Comparison of ENCODE assay signal across 9 mouse cellular contexts in the genomic region with DNA sequence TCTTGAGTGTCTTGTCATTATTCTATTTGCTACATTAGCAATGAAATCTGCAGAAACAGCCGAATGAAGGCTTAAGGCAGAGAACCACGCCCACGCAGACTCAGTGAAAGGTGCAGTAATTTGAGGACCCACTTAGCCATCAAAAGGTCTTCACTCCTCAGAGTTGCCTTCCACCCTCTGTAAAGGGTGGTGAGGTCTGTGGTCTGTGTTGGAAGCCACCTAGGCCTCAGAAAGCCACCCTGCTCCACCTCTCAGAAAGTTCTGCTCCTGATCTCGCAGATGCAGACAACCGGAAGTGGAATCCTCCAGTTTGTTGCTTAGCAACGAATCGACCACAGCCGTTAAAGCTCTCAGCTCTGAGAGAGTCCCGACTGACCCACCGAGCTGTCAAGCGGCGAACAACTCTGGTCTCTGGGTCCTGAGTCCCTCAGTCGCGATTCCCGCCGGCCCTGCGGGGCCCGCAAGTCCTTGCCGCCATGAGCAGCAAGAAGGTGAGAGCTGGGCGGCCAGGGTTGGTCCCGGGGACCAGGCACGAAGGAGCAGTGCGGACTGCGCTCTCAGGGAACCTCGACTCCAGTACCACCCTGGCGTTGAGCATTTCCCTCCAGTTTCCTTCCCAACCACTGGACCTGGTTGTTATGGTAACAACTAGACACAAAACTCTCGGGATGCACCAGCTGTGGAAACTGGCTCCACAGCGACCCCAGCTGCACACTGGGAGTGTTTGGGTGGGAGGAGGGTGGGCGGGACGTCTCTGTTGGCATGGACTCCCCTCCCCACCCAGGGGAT. TPM values are rescaled to one million over a fixed set of nuclear protein-coding genes. Genes with fewer than 3 reads are reported as not detected.
DNase-seq lines count a peak whose midpoint lies in the region; ATAC-seq lines count a peak whose summit lies in the region.
"Had no signal": no experiment of that assay in that cellular context is flagged by ENCODE, and none has a peak within 500 bp of the region (broad histone marks: within the 10 kb centered on the region; RNA-seq: fewer than 3 reads in every experiment).

A gene (plus strand): TSS at position 456 of the 789 bp plus-strand sequence.

- H3K9me3 ChIP-seq in hindbrain, embryonic 13.5 days = no peaks in the 10 kb centered on the region
- no peaks in the 10 kb centered on the region for H3K9me3 ChIP-seq in liver, embryonic 16.5 days (replicated peaks; ENCODE audit: control insufficient read depth, low read length)

- WGBS in hindbrain, embryonic 13.5 days = 9% methylated on average over 30 of the region's 30 CpGs
- WGBS in liver, embryonic 16.5 days (ENCODE audit: insufficient replicate concordance) = 6% methylated on average over 30 of the region's 30 CpGs

- ATAC-seq in hindbrain, embryonic 13.5 days (ENCODE audit: low FRiP score) = peak; percentile 86
- ATAC-seq in liver, embryonic 16.5 days (ENCODE audit: low read depth) = no peak

- H3K4me1 ChIP-seq in hindbrain, embryonic 13.5 days (replicated peaks) = peaks cover 9% of the 10 kb centered on the region; the same call in 1 of the 2 replicates
- no peaks in the 10 kb centered on the region for H3K4me1 ChIP-seq in liver, embryonic 16.5 days (ENCODE audit: control insufficient read depth, low read depth, low read length)

- H3K36me3 ChIP-seq in hindbrain, embryonic 13.5 days = no peaks in the 10 kb centered on the region
- no peaks in the 10 kb centered on the region for H3K36me3 ChIP-seq in liver, embryonic 16.5 days (ENCODE audit: control insufficient read depth, insufficient read depth)

- H3K9ac ChIP-seq in hindbrain, embryonic 13.5 days = peak within 1 kb of the TSS; percentile 71
- no peak within 1 kb of the TSS for H3K9ac ChIP-seq in liver, embryonic 16.5 days (ENCODE audit: low read depth, low read length)

- H3K4me2 ChIP-seq in hindbrain, embryonic 13.5 days = peak within 1 kb of the TSS; percentile 85
- peak within 1 kb of the TSS; percentile 24; the same call in 1 of the 2 replicates for H3K4me2 ChIP-seq in liver, embryonic 16.5 days (ENCODE audit: low read depth, low read length)

- peak within 1 kb of the TSS; percentile 54 for H3K4me3 ChIP-seq in hindbrain, embryonic 13.5 days
- peak within 1 kb of the TSS; percentile 27; the same call in 1 of the 2 replicates for H3K4me3 ChIP-seq in liver, embryonic 16.5 days (ENCODE audit: low read depth, low read length)

- DNase-seq in layer of hippocampus, postnatal 10 days (ENCODE audit: low spot score in 2 of 2) = peak; percentile 23 to 40
- no peak for DNase-seq in layer of hippocampus, adult 11-12 months (ENCODE audit: low spot score)
- peak; percentile 23 for DNase-seq in embryo, embryonic 11.5 days (ENCODE audit: low read depth, low spot score)
- DNase-seq in right cerebral cortex, postnatal 14 days = peak; percentile 16
- no peak for DNase-seq in spleen, postnatal 10 days (ENCODE audit: low spot score in 2 of 2)
- DNase-seq in MN1 (ENCODE audit: low spot score) = no peak

- peak within 1 kb of the TSS; percentile 23; the same call in 1 of the 2 replicates for H3K27ac ChIP-seq in hindbrain, embryonic 13.5 days
- no peak within 1 kb of the TSS for H3K27ac ChIP-seq in liver, embryonic 16.5 days (ENCODE audit: low read length)

- no peaks in the 10 kb centered on the region for H3K27me3 ChIP-seq in hindbrain, embryonic 13.5 days
- H3K27me3 ChIP-seq in liver, embryonic 16.5 days (ENCODE audit: control insufficient read depth, insufficient read depth, low read depth, low read length) = no peaks in the 10 kb centered on the region

RNA-seq across cellular contexts. Expression of the gene that starts here (rescaled TPM):
- total RNA-seq in layer of hippocampus, postnatal 10 days (2021) = 1 to 10 TPM; 1.2 to 2.1 TPM
- 0.17 and 0.23 TPM in 2 replicates for polyA plus RNA-seq in hindbrain, embryonic 13.5 days (2015; fragmentation: Nextera tagmentation; extraction: Ambion mirVana)
- not detected in 2 replicates for polyA plus RNA-seq in liver, embryonic 16.5 days (2015; fragmentation: Nextera tagmentation; extraction: Ambion mirVana)
- total RNA-seq: liver, adult 2 months had no signal
- polyA plus RNA-seq: liver, adult 2 months had no signal

Comparison
In these comparisons a context has a peak if more than half of its experiments do, and no peak if none do; other contexts are left out.
1. DNase-seq: peak in layer of hippocampus, postnatal 10 days (2 of 2), embryo, embryonic 11.5 days (single experiment) and right cerebral cortex, postnatal 14 days (single experiment); none in layer of hippocampus, adult 11-12 months (single experiment), spleen, postnatal 10 days (0 of 2) and MN1 (single experiment).
2. Peak in ATAC-seq, H3K4me3 ChIP-seq, H3K27ac ChIP-seq, H3K9ac ChIP-seq and H3K4me2 ChIP-seq in hindbrain, embryonic 13.5 days; RNA of the gene not detected or under 1 TPM.